Mouse (Mus musculus) adrenal gland, postnatal 4 days (tissue): ENCODE results near the gene Atrn. TPM values are rescaled to one million over a fixed set of nuclear protein-coding genes. Genes with fewer than 3 reads are reported as not detected.

Experiments used
- DNase-seq, 2 experiments: peaks; one replicate each; pipeline ENCODE4 v3.0.0; 2021 to 2022; ENCODE audit warnings: low spot score in 2 of 2, mixed read lengths in 2 of 2
- microRNA-seq: library from miRNA; unstranded; fragments of <30 nt; microRNA quantifications from one replicate; pipeline ENCODE4 v1.2.0, GENCODE M21; 2021
- total RNA-seq, 2 experiments: library from RNA; stranded (reverse); gene quantifications; 2 replicates each; pipeline ENCODE4 v1.2.3; 2021

Atrn gene
- total RNA-seq, 2 experiments from 2014 or later: 37.7 to 37.8 TPM

DNA sequence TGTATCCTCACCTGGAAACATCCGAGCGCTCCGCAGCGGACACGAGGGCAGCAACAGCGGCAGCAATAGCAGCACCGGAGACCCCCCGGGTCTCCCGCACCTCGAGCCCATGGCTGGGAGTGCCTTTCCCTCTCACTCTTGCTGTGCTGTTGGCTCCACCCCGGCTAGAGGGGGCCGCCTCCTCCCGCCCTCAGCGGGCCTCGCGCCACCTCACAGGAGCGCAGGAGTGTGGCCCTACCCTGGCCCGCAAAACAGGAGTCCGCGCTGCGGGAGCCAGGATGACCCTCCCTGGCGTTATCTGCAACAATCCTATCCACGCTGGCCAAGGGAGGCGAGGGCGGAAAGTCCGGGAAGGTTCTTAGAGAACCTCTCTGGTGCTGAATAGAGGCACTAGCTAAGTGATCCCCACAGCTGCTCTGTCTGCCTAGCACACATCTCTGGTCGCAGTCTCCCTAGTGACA lies 157.1 kb downstream of the Atrn start, which contains the start of gene Adam33:
Gene Adam33, minus strand, starts transcription at position 411 of the 461 bp plus-strand sequence.
- DNase-seq: no peak

DNA sequence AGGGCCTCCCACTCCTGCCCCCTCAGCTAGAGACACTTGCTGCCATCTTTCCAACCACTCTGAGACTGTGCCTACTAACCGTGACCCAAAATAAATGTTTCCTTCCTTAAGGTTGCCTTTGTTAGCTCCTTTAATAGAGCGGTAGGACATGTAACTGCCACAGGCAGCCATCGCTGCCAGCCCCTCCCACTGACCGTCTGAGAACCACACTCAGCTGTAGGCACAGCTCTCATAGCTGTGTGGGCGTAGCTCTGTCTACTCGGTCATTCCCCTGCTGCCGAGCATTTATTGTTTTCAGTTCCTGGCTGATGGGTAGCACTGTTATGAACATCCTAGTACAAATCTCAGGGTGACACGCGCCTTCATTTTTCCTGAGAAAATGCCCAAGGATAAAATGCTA lies 160.0 kb downstream of the Atrn start:
- DNase-seq: no peak

DNA sequence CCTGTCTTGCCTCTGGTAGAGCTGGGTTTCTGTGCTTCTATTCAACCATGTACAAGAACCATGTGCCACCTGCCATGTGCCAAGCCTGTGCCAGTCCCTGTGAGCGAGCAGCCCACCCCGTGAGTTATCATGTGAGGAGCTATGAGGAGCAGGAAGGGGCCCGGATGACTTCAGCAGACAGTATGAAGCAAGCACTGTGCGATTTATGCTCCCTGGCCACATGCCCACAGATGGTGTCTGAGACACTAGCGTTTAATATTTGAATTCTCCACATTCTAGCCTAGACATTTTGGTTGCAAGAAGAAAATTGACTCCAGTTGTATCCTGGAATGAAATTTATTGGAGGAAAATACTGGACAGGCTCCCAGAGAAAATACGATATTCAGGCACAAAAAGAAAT lies 161.2 kb downstream of the Atrn start:
- no peak for DNase-seq

DNA sequence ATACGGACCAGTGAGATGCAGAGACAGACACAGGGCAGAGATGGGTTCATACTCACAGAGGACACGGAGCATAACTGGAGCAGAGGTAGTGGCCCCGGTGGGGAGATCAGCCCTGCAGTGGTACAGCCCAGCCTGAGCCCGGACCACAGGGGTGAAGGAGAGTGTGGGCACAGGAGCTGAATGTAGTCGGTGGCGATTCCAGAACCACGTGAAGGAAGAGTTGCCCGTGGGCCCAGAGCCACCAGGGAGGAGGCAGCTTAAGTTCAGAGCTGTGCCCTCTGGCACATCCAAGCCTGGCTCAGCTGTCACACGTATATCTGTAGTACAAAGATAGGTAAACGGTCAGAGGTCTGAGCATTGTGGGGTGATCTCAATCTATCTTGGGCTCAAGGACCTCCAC lies 166.2 kb downstream of the Atrn start:
- DNase-seq: no peak

Small RNA genes within 50 kb of the gene (microRNA-seq; reads per million reads assigned to microRNA genes)
- not detected for gene Mir6973b

Other genes starting within 250 kb of the Atrn start
- gene Ddrgk1, start 241.8 kb upstream of the Atrn start, total RNA-seq: 100 to 1,000 TPM; 140 to 154 TPM
- 10 to 100 TPM; 34.1 to 40.9 TPM for gene Itpa, start 238.9 kb upstream of the Atrn start, total RNA-seq
- gene Slc4a11, start 209.0 kb upstream of the Atrn start, total RNA-seq: 1 to 10 TPM; 2.3 to 3.6 TPM
- gene 4930402H24Rik, start 89 bp upstream of the Atrn start, total RNA-seq: 10 to 100 TPM; 30.1 to 32.7 TPM
- gene Gfra4, start 136.6 kb downstream of the Atrn start, total RNA-seq: 10 to 100 TPM; 10.1 to 11.4 TPM
- gene Adam33, start 157.3 kb downstream of the Atrn start, total RNA-seq: 1 to 10 TPM; 5.6 to 6.8 TPM
- 1 to 10 TPM; 2.6 to 3.0 TPM for gene Siglec1, start 180.3 kb downstream of the Atrn start, total RNA-seq
- gene Hspa12b, start 220.8 kb downstream of the Atrn start, total RNA-seq: 10 to 100 TPM; 20.7 to 23.0 TPM
- not detected for gene Gm11037, start 227.0 kb downstream of the Atrn start, total RNA-seq